Mouse (Mus musculus) T-helper 17 cell (primary cell): Measurements from ENCODE around the gene Gm17078.
"Not testable (repeated sequence)": the region's sequence is repeated elsewhere in the genome, so short reads cannot be mapped to it uniquely, and the experiment has no call there.

Source experiments
- in situ Hi-C, 2 experiments: fragments of 300-600 bp; cut with MboI, MseI; formaldehyde crosslinking; loops; 1 replicate in 1 of 2; 2 replicates in 1 of 2; pipeline ENCODE4 v1.15.1; 2025; ENCODE audit warnings: high pct_unique_total_duplicates in 2 of 2

Gm17078 gene

DNA sequence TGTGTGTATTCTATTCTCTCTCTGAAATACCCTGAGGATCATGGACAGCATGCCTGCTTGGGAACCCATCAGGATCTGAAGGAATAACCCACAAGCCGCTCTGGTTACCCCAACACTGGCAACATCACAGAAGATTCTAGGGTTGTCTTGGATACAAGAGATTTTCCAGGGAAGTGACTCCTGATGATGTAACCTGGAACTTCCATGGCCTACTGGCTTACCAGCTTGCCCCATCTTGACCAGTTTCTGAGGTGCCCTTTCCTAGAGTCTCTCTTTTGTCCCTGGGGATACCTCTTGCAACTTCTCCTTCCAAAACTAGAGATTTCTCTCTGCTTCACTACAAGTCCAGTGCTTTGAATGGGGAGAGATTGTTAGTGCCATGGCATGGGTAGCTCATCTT, at the start of gene Gm17078:
Gene Gm17078, minus strand, starts transcription at position 101 of the 400 bp plus-strand sequence.
- in situ Hi-C loops, result no loop called here

DNA sequence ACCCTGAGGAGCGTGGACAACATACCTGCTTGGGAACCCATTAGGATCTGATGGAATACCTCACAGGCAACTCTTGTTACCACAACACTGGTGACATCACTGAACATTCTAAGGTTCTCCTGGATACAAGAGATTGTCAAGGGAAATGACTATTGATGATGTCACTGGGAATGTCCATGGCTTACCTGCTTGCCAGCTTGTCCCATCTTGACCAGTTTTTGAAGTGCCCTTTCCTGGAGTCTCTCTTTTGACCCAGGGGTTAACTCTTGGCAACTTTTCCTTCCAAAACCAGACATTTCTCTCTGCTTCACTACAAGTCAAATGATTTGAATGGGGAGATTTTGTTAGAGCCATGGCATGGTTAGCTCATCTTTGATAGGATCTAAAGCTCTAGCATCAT, 24.5 kb upstream of the Gm17078 start, which contains the start of gene Gm4181:
Gene Gm4181, minus strand, starts transcription at position 101 of the 400 bp plus-strand sequence.
- in situ Hi-C loops, result not testable (repeated sequence)

DNA sequence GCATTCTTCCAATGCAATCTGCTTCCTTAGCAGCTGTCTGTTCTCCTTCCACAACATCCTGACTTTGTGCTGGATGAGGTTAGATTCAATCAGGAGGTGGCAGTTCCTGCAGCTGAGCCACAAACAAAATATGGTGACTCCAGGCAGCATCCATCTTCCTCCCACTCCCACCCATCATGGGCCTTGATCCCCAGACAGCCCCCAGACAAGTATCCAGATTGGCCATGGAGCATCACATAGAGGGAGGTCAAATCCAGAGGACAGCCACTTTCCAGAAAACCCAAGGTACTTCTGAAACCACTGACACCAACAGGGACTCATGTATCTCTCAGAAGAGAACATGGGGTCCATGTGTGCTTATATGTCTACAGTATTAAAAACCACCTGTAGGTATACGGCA, 21.3 kb upstream of the Gm17078 start:
- in situ Hi-C loops, result not testable (repeated sequence)

DNA sequence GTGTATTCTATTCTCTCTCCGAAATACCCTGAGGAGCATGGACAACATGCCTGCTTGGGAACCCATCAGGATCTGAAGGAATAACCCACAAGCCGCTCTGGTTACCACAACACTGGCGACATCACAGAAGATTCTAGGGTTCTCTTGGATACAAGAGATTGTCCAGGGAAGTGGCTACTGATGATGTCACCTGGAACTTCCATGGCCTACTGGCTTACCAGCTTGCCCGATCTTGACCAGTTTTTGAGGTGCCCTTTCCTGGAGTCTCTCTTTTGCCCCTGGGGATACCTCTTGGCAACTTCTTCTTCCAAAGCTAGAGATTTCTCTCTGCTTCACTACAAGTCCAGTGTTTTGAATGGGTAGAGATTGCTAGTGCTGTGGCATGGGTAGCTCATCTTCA, 19.1 kb downstream of the Gm17078 start, which contains the start of gene Gm17174:
Gene Gm17174, minus strand, starts transcription at position 101 of the 400 bp plus-strand sequence.
- in situ Hi-C loops, result loop anchor here in 1 of 2 experiments (10.0 kb wide), 1 partner anchor 103 kb away; the partner anchor contains the start of gene Gm17079

DNA sequence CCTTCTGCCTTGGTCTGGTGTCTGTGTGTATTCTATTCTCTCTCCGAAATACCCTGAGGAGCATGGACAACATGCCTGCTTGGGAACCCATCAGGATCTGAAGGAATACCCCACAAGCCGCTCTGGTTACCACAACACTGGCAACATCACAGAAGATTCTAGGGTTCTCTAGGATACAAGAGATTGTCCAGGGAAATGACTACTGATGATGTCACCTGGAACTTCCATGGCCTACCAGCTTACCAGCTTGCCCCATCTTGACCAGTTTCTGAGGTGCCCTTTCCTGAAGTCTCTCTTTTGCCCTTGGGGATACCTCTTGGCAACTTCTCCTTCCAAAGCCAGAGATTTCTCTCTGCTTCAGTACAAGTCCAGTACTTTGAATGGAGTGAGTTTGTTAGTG, 37.1 kb downstream of the Gm17078 start, which contains the start of gene Gm17175:
Gene Gm17175, minus strand, starts transcription at position 101 of the 400 bp plus-strand sequence.
- in situ Hi-C loops, result not testable (repeated sequence)
